Mouse (Mus musculus): Measurements from ENCODE around the gene Mybph. TPM values are rescaled to one million over a fixed set of nuclear protein-coding genes. Genes with fewer than 3 reads are reported as not detected.

Gene Mybph
- polyA plus RNA-seq, 1 experiment from 2014 or later: 0.54 TPM

GRCm38 (mm10) chr1:134211631-134212030 is 18.4 kb downstream of the Mybph start:
- Histone ChIP-seq H3K27me3 (replicated peaks) (peaks cover 13% of the 10 kb centered on the region; the same call in 1 of the 2 replicates), H3K36me3 (no peaks in the 10 kb centered on the region), H3K9ac (no peak overlapping the region), H3K4me1 (replicated peaks) (peaks cover 54% of the 10 kb centered on the region), H3K9me3 (replicated peaks) (peaks cover 7% of the 10 kb centered on the region; the same call in 1 of the 2 replicates), H3K27ac (ENCODE audit: poor library complexity, severe bottlenecking) (no peak overlapping the region), H3K4me2 (no peak overlapping the region), H3K4me3 (no peak overlapping the region)
- 32% methylated on average over 2 of the region's 2 CpGs for WGBS
- ATAC-seq (ENCODE audit: insufficient number of reproducible peaks, low FRiP score): no peak

DNA sequence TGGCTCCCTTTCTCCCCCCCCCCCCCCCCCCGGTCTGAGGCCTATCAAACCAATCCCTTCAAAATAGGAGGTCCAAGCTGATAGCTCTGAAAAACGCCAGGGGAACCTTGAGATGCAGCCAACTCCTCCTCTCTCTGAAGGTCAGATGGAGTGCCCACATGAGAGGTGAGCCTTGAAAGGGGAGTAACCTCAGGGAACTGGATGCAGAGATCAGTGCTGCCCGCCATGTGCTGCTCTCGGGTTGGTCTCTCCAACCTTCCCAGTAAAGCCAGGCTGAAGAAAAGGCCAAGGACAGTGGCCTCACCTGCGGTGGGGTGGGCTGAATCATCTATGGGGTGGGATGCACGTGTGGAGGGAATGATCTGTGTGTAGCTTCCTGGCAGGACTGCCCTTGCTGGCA is 19.1 kb downstream of the Mybph start:
- ATAC-seq (ENCODE audit: insufficient number of reproducible peaks, low FRiP score): no peak
- 72% methylated on average over 6 of the region's 6 CpGs for WGBS
- no peaks in the 10 kb centered on the region for H3K36me3 ChIP-seq
- peaks cover 13% of the 10 kb centered on the region; the same call in 1 of the 2 replicates for H3K27me3 ChIP-seq (replicated peaks)
- no peak overlapping the region for H3K4me3 ChIP-seq
- H3K9me3 ChIP-seq (replicated peaks): peaks cover 7% of the 10 kb centered on the region; the same call in 1 of the 2 replicates
- H3K4me2 ChIP-seq: no peak overlapping the region
- no peak overlapping the region for H3K9ac ChIP-seq
- no peak overlapping the region for H3K27ac ChIP-seq (ENCODE audit: poor library complexity, severe bottlenecking)
- peaks cover 61% of the 10 kb centered on the region for H3K4me1 ChIP-seq (replicated peaks)

- H3K27me3 ChIP-seq (replicated peaks): peaks cover 13% of the 10 kb centered on the region; the same call in 1 of the 2 replicates
- 26% methylated on average over 7 of the region's 7 CpGs for WGBS
- H3K36me3 ChIP-seq: no peaks in the 10 kb centered on the region
- H3K4me1 ChIP-seq (replicated peaks): peaks cover 70% of the 10 kb centered on the region
- H3K9me3 ChIP-seq (replicated peaks): no peaks in the 10 kb centered on the region
- no peak overlapping the region; the same call in 1 of the 2 replicates for H3K4me2 ChIP-seq
- no peak overlapping the region for H3K9ac ChIP-seq
- no peak overlapping the region for H3K4me3 ChIP-seq
- no peak overlapping the region for H3K27ac ChIP-seq (ENCODE audit: poor library complexity, severe bottlenecking)
- ATAC-seq (ENCODE audit: insufficient number of reproducible peaks, low FRiP score): no peak
Measured at GRCm38 (mm10) chr1:134213405-134213804, 20.2 kb downstream of the Mybph start.

DNA sequence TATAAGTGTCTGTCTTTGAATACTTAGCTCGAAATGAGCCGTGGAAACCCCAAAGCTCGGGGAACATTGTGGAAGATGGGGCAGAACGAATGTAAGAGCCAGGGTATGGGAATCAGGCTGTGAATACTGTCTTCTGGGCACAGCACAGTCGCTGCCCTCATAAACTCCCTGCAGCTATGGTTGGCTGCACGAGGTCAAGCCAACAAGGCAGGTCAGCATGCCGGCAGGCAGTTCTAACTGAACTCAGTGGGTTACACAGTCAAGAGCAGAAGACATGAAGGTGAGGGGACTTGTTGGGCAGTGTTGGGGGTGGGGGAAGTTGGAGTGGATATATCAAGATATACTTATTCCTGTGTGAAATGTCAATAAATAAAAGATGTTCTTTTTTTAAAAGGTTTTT is 21.8 kb downstream of the Mybph start:
- H3K27me3 ChIP-seq (replicated peaks): peaks cover 16% of the 10 kb centered on the region; the same call in 1 of the 2 replicates
- no peak overlapping the region for H3K4me3 ChIP-seq
- no peak for ATAC-seq (ENCODE audit: insufficient number of reproducible peaks, low FRiP score)
- no peak overlapping the region for H3K4me2 ChIP-seq
- whole genome bisulfite sequencing: 72% methylated on average over 7 of the region's 7 CpGs
- H3K27ac ChIP-seq (ENCODE audit: poor library complexity, severe bottlenecking): no peak overlapping the region
- H3K4me1 ChIP-seq (replicated peaks): peaks cover 63% of the 10 kb centered on the region
- no peaks in the 10 kb centered on the region for H3K9me3 ChIP-seq (replicated peaks)
- no peaks in the 10 kb centered on the region for H3K36me3 ChIP-seq
- H3K9ac ChIP-seq: no peak overlapping the region

DNA sequence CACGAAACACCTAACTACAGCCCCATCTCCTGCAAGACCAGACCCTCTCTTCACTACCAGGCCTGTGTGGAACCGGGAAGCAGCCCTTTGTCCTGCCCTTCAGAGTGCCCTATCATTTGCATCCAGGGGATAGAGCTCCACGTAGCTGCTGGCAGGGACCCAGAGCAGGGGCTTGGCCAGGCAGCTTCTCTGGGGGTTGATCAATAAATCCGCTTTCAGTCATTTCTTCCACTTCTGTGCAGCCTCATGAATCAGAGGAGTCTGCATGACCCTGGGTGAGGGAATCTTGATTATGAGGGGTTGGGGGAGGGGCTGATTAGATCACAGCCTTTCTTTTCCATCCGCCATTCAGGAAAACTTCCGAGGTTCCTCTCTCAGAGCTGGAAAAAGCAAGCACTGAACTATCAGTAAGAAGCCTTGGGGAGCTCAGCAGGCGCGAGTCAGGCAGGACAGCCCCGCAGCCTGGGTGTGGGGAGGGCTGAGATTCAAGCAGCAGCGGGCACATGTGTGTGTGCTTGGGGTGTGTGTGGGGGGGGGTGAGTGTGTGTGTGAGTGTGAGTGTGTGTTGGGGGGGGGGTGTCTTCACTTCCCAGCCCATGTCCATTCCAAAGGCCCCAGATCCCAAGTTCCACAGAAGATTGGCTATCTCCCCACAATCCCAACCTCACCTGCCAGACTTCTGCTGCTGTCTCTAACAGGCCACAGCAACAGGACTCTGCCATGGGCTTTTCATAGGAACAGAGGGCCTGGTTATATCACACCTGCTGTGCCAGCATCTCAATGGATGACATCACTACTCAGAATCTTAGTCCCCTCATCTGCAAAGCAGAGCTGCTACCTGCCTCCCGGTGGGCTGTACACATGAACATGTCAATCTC is 22.7 kb downstream of the Mybph start:
- H3K27ac ChIP-seq (ENCODE audit: poor library complexity, severe bottlenecking): peak overlapping the region; percentile 6; the same call in 1 of the 2 replicates
- H3K4me1 ChIP-seq (replicated peaks): peaks cover 60% of the 10 kb centered on the region
- H3K36me3 ChIP-seq: no peaks in the 10 kb centered on the region
- no peaks in the 10 kb centered on the region for H3K9me3 ChIP-seq (replicated peaks)
- H3K4me3 ChIP-seq: no peak overlapping the region
- 28% methylated on average over 11 of the region's 11 CpGs for WGBS
- peak overlapping the region; percentile 39; the same call in 1 of the 2 replicates for H3K9ac ChIP-seq
- no peak overlapping the region for H3K4me2 ChIP-seq
- peaks cover 12% of the 10 kb centered on the region; the same call in 1 of the 2 replicates for H3K27me3 ChIP-seq (replicated peaks)
- no peak for ATAC-seq (ENCODE audit: insufficient number of reproducible peaks, low FRiP score)

GRCm38 (mm10) chr1:134216629-134216971 is 23.4 kb downstream of the Mybph start:
- Histone ChIP-seq H3K27me3 (replicated peaks) (0 out of 2 replicates have a peak, but pooled peaks cover 10% of the 10 kb centered on the region), H3K9ac (no peak overlapping the region), H3K4me1 (replicated peaks) (peaks cover 60% of the 10 kb centered on the region), H3K9me3 (replicated peaks) (no peaks in the 10 kb centered on the region), H3K4me3 (no peak overlapping the region), H3K27ac (ENCODE audit: poor library complexity, severe bottlenecking) (no peak overlapping the region), H3K4me2 (no peak overlapping the region), H3K36me3 (no peaks in the 10 kb centered on the region)
- 84% methylated on average over 2 of the region's 2 CpGs for WGBS
- ATAC-seq (ENCODE audit: insufficient number of reproducible peaks, low FRiP score): no peak

GRCm38 (mm10) chr1:134217028-134217481 is 23.8 kb downstream of the Mybph start:
- no peak overlapping the region for H3K27ac ChIP-seq (ENCODE audit: poor library complexity, severe bottlenecking)
- H3K9me3 ChIP-seq (replicated peaks): no peaks in the 10 kb centered on the region
- no peak overlapping the region for H3K9ac ChIP-seq
- H3K27me3 ChIP-seq (replicated peaks): 0 out of 2 replicates have a peak, but pooled peaks cover 10% of the 10 kb centered on the region
- no peak overlapping the region for H3K4me3 ChIP-seq
- H3K4me1 ChIP-seq (replicated peaks): peaks cover 60% of the 10 kb centered on the region
- no peak overlapping the region for H3K4me2 ChIP-seq
- H3K36me3 ChIP-seq: no peaks in the 10 kb centered on the region
- 56% methylated on average over 12 of the region's 12 CpGs for WGBS
- no peak for ATAC-seq (ENCODE audit: insufficient number of reproducible peaks, low FRiP score)

- peaks cover 61% of the 10 kb centered on the region for H3K4me1 ChIP-seq (replicated peaks)
- no peak overlapping the region for H3K9ac ChIP-seq
- no peak for ATAC-seq (ENCODE audit: insufficient number of reproducible peaks, low FRiP score)
- WGBS: 69% methylated on average over 3 of the region's 3 CpGs
- H3K4me2 ChIP-seq: no peak overlapping the region
- 0 out of 2 replicates have a peak, but pooled peaks cover 8% of the 10 kb centered on the region for H3K27me3 ChIP-seq (replicated peaks)
- H3K4me3 ChIP-seq: no peak overlapping the region
- no peaks in the 10 kb centered on the region for H3K9me3 ChIP-seq (replicated peaks)
- no peaks in the 10 kb centered on the region for H3K36me3 ChIP-seq
- no peak overlapping the region for H3K27ac ChIP-seq (ENCODE audit: poor library complexity, severe bottlenecking)
Measured at GRCm38 (mm10) chr1:134217942-134218341, 24.7 kb downstream of the Mybph start.

GRCm38 (mm10) chr1:134219608-134220007 is 26.4 kb downstream of the Mybph start:
- Histone ChIP-seq H3K36me3 (no peaks in the 10 kb centered on the region), H3K4me3 (no peak overlapping the region), H3K27ac (ENCODE audit: poor library complexity, severe bottlenecking) (no peak overlapping the region), H3K4me2 (no peak overlapping the region), H3K4me1 (replicated peaks) (peaks cover 58% of the 10 kb centered on the region), H3K9ac (no peak overlapping the region), H3K27me3 (replicated peaks) (peaks cover 14% of the 10 kb centered on the region; the same call in 1 of the 2 replicates), H3K9me3 (replicated peaks) (no peaks in the 10 kb centered on the region)
- no peak for ATAC-seq (ENCODE audit: insufficient number of reproducible peaks, low FRiP score)
- 80% methylated on average over 5 of the region's 5 CpGs for WGBS

- H3K36me3 ChIP-seq: no peaks in the 10 kb centered on the region
- WGBS: 81% methylated on average over 1 of the region's 1 CpGs
- H3K4me1 ChIP-seq (replicated peaks): peaks cover 53% of the 10 kb centered on the region
- peak; percentile 19; the same call in 1 of the 2 replicates for ATAC-seq (ENCODE audit: insufficient number of reproducible peaks, low FRiP score)
- no peaks in the 10 kb centered on the region for H3K9me3 ChIP-seq (replicated peaks)
- no peak overlapping the region for H3K4me2 ChIP-seq
- peaks cover 14% of the 10 kb centered on the region; the same call in 1 of the 2 replicates for H3K27me3 ChIP-seq (replicated peaks)
- no peak overlapping the region for H3K4me3 ChIP-seq
- H3K9ac ChIP-seq: no peak overlapping the region
- no peak overlapping the region for H3K27ac ChIP-seq (ENCODE audit: poor library complexity, severe bottlenecking)
Measured at GRCm38 (mm10) chr1:134221172-134221571, 27.9 kb downstream of the Mybph start.

All from heart, embryonic 12.5 days (tissue).